Mouse (Mus musculus) telencephalon, adult 2 months (tissue): ENCODE results near the gene Runx1.

Experiments
- DNase-seq: peaks from one replicate; pipeline ENCODE4 v3.0.0-alpha.2; 2011; ENCODE audit warnings: low read depth, low spot score

The Runx1 gene

DNA sequence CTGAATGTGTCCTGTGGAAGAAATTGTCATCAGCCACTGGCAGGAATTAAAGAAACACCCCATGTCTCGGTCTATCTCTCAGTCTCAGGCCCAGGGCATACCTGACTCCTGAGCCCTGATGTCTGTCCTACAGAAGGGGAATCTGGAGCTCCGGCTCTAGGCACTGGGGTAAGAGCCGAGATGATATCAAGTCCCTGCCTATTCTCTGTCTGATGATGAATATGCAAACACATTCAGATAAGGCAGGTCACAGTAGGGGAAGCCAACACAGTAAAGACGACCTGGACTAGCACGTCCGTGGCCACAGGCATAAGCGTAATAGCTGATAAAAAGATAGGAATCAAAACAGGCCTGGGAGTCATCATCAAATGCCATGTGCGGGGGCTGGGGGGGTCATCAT, 32.2 kb downstream of the Runx1 start:
- no peak for DNase-seq

DNA sequence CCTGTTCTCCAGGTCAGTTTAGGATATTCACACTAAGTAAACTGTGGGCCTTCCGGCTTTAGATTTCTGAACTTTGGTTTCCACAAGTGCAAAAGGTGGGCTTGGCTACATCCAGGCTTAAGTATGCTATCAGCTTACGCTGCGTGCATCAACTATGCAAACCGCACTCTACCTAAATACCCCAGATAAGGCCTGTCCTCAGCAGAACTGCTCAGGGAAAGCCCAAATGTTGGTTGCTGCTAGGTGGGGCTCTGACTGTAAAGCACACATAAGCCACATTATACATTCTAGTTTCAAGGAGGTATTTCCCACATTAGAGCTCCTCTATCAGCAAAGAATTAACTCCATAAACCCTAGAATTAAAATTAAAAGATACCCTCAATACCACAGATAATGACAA, 33.0 kb downstream of the Runx1 start:
- no peak for DNase-seq

GRCm38 (mm10) chr16:92790601-92791000, 35.3 kb downstream of the Runx1 start:
- DNase-seq, result no peak

DNA sequence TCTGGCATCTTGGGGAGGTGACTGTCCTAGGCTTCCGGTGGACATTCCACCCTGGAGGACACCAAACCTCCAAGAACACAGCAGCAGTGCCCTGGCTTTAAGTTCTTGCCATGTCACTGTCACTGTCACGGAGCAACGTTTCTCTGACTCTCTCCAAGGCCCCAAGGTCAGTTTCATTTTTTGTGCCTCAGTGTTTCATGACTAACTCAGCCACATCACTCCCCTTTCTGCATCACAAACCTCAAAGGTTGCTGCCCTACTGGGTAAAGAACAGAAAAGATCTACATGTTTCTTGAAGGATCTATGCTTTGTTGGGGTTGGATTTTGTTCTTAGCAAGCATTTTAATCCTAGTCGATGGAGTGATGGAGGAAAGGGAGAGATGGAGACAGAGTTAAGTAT, 36.1 kb downstream of the Runx1 start:
- no peak for DNase-seq

GRCm38 (mm10) chr16:92788446-92788845, 37.5 kb downstream of the Runx1 start:
- no peak for DNase-seq

GRCm38 (mm10) chr16:92786883-92787321, 39.0 kb downstream of the Runx1 start:
- DNase-seq, result no peak

GRCm38 (mm10) chr16:92786276-92786882, 39.6 kb downstream of the Runx1 start:
- DNase-seq, result no peak

DNA sequence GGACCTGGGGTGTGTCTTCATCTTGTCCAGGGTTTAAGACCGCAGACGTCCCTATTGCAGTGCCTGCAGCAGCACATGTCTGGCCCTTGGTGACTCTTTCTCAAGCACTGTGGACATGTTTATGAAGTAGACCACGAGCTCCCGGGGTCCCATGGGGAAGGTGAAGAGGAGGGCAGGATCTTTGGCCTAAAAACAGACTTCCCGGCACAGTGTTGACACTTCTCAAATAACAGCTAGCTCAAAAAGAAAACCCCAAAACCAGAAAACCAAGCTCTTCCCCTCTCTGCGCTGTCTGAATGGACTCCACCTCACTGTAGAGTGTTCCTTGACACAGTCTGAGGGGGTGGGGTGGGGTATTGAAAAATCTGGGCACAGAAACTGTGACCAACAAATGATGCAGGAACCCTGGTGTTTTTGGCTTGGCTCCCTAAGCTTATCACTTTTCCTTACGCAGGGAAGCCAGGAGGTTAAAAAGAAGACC, 42.3 kb downstream of the Runx1 start:
- no peak for DNase-seq

- no peak for DNase-seq
Observed at GRCm38 (mm10) chr16:92782408-92782807, 43.5 kb downstream of the Runx1 start.

DNA sequence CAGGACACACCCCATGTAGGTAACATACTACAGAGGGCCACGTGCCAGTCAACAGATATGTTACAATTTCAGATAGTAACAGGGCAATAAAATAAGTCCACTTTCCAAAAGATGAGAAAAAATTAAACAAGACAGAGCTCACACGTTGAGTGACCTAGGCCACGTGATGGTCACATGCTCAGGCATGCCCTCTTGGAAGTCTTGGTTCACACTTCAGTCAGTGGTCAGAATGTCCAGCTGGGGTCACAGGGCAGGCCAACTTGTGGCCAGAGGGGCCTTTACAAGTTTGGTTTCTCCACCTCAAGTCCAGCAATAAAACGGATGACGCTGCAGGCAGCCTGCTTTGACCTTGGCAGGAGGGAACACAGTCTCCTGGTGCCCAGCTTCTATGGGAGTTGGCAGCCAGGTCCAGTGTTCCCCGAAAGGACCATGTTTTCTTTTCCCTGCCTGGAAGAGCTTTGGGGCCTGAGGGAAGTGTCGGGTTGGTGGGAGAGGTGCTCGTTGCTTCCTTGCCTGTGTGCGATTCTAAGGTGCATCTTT, 46.0 kb downstream of the Runx1 start:
- no peak for DNase-seq

- no peak for DNase-seq
Observed at GRCm38 (mm10) chr16:92779175-92779574, 46.8 kb downstream of the Runx1 start.

- DNase-seq, result no peak
Observed at GRCm38 (mm10) chr16:92778096-92778780, 47.7 kb downstream of the Runx1 start.

- no peak for DNase-seq
Observed at GRCm38 (mm10) chr16:92767862-92768261, 58.1 kb downstream of the Runx1 start.

- DNase-seq, result no peak
Observed at GRCm38 (mm10) chr16:92767423-92767822, 58.5 kb downstream of the Runx1 start.

DNA sequence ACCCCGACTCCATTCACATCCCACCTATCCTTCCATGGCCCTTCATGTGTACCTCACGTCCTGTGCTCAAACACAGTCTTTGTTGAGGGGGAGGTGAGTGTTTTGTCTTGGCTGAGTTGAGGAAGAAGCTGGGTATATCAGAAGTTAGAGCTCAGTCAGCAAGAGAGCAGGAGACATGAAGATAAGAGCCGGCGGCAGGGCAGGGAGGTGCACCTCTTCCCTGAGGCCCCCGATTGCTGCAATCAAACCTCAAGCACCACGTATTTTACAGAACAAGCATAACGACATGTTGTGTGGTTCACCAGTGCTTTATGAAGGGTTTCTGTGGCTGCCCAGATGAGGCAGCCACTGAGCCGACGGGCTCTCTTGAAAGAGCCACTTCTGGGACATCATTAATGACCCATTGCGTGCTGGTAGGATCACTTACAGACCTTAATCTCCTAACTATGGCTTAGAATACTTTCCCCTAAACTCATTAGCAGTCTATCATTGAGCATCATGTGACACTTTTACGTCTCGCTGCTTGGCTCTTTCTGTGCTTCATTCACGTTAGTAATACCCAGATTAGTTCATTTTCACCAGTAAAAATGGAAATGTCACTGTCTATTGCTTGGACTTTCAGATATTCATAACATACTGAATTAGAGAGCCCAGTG, 61.1 kb downstream of the Runx1 start:
- DNase-seq, result no peak

GRCm38 (mm10) chr16:92763666-92764065, 62.3 kb downstream of the Runx1 start:
- no peak for DNase-seq

DNA sequence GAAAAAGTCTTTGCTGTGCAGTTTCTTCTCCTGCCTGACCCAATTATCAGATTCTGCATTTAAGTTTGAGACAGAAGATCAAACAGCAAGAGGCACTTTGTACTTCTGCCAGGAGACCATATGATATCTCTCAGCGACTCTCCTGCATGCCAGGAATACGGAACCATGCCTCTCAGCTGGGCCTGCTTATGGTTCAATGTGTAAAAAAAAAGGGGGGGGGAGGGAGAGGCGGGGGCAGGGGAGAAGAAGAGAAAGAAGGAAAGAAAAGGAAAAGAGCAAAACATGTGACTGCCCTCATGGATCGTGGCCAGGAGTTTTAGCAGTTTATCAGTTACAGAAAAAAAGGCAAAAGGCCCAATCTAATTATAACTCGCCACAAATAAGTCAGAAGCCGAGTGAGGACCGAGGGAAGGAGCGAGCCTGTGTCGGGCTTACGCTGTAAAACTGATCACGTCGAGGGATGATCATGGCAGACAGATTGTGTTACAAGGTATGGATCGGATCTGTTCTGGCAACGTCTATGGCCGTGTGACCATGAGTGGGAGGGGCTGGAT, 63.9 kb downstream of the Runx1 start:
- DNase-seq, result peak; percentile 60

GRCm38 (mm10) chr16:92760091-92760490, 65.9 kb downstream of the Runx1 start:
- DNase-seq, result no peak

GRCm38 (mm10) chr16:92757564-92757963, 68.4 kb downstream of the Runx1 start:
- DNase-seq, result no peak

DNA sequence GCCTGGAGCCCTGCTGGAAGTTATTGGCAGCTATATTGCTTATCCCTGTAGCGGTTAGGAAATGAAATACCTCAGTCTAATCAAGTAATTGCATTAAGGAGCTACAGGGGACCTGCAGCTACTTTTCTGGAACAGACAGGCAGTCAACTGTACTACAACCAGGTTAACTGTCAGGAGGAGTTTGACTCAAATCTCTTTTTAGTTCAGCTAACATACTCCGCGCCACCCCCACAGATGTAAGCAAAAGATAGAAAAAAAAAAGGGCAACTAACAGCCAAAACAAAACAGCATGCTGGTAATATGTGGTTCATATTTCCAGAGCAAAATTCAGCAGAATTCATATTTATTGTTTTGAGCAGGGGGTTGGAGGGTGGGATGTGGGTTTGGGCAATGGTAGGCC, 72.0 kb downstream of the Runx1 start:
- no peak for DNase-seq

DNA sequence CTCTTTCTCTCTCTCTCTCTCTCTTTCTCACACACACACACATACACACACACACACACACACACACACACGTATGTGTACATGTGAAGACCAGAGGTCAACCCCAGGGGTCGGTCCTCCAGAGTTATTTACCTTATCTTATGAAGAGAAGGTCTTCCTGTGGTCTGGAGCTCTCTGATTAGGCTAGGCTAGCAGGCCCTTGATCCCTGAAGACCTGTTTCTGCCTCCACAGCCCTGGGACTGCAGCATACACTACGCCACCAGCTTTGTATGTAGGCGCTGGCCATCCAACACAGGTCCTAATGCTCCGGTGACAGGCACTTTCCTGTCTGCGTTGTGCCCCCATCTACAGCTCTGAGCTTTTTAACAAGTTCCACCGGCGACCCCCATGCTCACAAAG, 72.8 kb downstream of the Runx1 start:
- DNase-seq, result no peak

GRCm38 (mm10) chr16:92748272-92748671, 77.7 kb downstream of the Runx1 start:
- DNase-seq, result no peak
